Mouse (Mus musculus) brain, adult 2 months (tissue): ENCODE measurements around the gene Defb25.

Experiments used
- DNase-seq: peaks from one replicate; pipeline ENCODE4 v3.0.0; 2011; ENCODE audit warnings: low read depth, low spot score

The Defb25 gene

GRCm38 (mm10) chr2:152626774-152627591 lies 4.1 kb upstream of the Defb25 start, which contains the start of gene Rem1:
Rem1 (plus strand) TSS chr2:152626951.
- no peak for DNase-seq

GRCm38 (mm10) chr2:152625256-152625655 lies 2.4 kb upstream of the Defb25 start:
- no peak for DNase-seq

- no peak for DNase-seq
Observed at GRCm38 (mm10) chr2:152624566-152624965, 1.7 kb upstream of the Defb25 start.

- no peak for DNase-seq
Observed at GRCm38 (mm10) chr2:152622151-152622550, 702 bp downstream of the Defb25 start.

- DNase-seq: peak; percentile 36
Observed at GRCm38 (mm10) chr2:152620367-152621134, 2.3 kb downstream of the Defb25 start.

- no peak for DNase-seq
Observed at GRCm38 (mm10) chr2:152617374-152617773, 5.5 kb downstream of the Defb25 start.

- DNase-seq: no peak
Observed at GRCm38 (mm10) chr2:152616470-152616869, 6.4 kb downstream of the Defb25 start.

- DNase-seq: peak; percentile 80
Observed at GRCm38 (mm10) chr2:152615563-152615962, 7.3 kb downstream of the Defb25 start.

GRCm38 (mm10) chr2:152612193-152612592 lies 10.7 kb downstream of the Defb25 start:
- DNase-seq: peak; percentile 42

- DNase-seq: no peak
Observed at GRCm38 (mm10) chr2:152608719-152609118, 14.1 kb downstream of the Defb25 start.

- DNase-seq: no peak
Observed at GRCm38 (mm10) chr2:152607746-152608145, 15.1 kb downstream of the Defb25 start.

GRCm38 (mm10) chr2:152604057-152604456 lies 18.8 kb downstream of the Defb25 start, which contains the start of gene Defb36:
Defb36 (plus strand) TSS chr2:152604327.
- DNase-seq: peak; percentile 39

GRCm38 (mm10) chr2:152601275-152601960 lies 21.4 kb downstream of the Defb25 start:
- DNase-seq: no peak

GRCm38 (mm10) chr2:152600076-152600475 lies 22.8 kb downstream of the Defb25 start:
- DNase-seq: no peak

- no peak for DNase-seq
Observed at GRCm38 (mm10) chr2:152599299-152599698, 23.6 kb downstream of the Defb25 start, which contains the start of gene Defb45. Defb45 (minus strand) TSS chr2:152599399.

GRCm38 (mm10) chr2:152589021-152589420 lies 33.8 kb downstream of the Defb25 start:
- DNase-seq: no peak

GRCm38 (mm10) chr2:152588450-152588849 lies 34.4 kb downstream of the Defb25 start:
- DNase-seq: no peak

- peak; percentile 21 for DNase-seq
Observed at GRCm38 (mm10) chr2:152586926-152587560, 35.8 kb downstream of the Defb25 start.

GRCm38 (mm10) chr2:152580612-152581011 lies 42.2 kb downstream of the Defb25 start:
- DNase-seq: no peak

GRCm38 (mm10) chr2:152580107-152580506 lies 42.7 kb downstream of the Defb25 start, which contains the start of gene Defb19:
Defb19 (minus strand) TSS chr2:152580312.
- no peak for DNase-seq

GRCm38 (mm10) chr2:152573484-152573883 lies 49.4 kb downstream of the Defb25 start:
- DNase-seq: no peak
